Mouse (Mus musculus) embryo, embryonic 11.5 days (tissue): ENCODE data around the gene Cadm4.

ENCODE experiments used
- DNase-seq: peaks from one replicate; pipeline ENCODE4 v3.0.0-alpha.2; 2012; ENCODE audit warnings: low read depth, low spot score

Gene Cadm4

GRCm38 (mm10) chr7:24531211-24531971, 49.6 kb downstream of the Cadm4 start:
- peak; percentile 67 for DNase-seq

- no peak for DNase-seq
These were observed 51.3 kb downstream of the Cadm4 start for GRCm38 (mm10) chr7:24533031-24533571.

- DNase-seq = no peak
These were observed 52.0 kb downstream of the Cadm4 start for GRCm38 (mm10) chr7:24533806-24534205.

- DNase-seq = no peak
These were observed 52.5 kb downstream of the Cadm4 start for GRCm38 (mm10) chr7:24534301-24534700.

- DNase-seq = no peak
These were observed 55.3 kb downstream of the Cadm4 start for GRCm38 (mm10) chr7:24537081-24537480.

- DNase-seq = no peak
These were observed 55.8 kb downstream of the Cadm4 start for GRCm38 (mm10) chr7:24537591-24537990.

GRCm38 (mm10) chr7:24538154-24538553, 56.3 kb downstream of the Cadm4 start:
- DNase-seq = no peak

GRCm38 (mm10) chr7:24538701-24539100, 56.9 kb downstream of the Cadm4 start:
- DNase-seq = no peak

GRCm38 (mm10) chr7:24539686-24540085, 57.9 kb downstream of the Cadm4 start:
- DNase-seq = no peak

GRCm38 (mm10) chr7:24544506-24544905, 62.7 kb downstream of the Cadm4 start:
- no peak for DNase-seq

- no peak for DNase-seq
These were observed 64.3 kb downstream of the Cadm4 start, which contains the start of the genes Pinlyp and Xrcc1 for GRCm38 (mm10) chr7:24546068-24546614. Gene Pinlyp (minus strand): TSS chr7:24546118. Gene Xrcc1 (plus strand): TSS chr7:24546289.

- peak; percentile 96 for DNase-seq
These were observed 65.0 kb downstream of the Cadm4 start for GRCm38 (mm10) chr7:24546634-24547389.

GRCm38 (mm10) chr7:24547534-24548036, 65.8 kb downstream of the Cadm4 start:
- DNase-seq = no peak

GRCm38 (mm10) chr7:24551985-24552759, 70.3 kb downstream of the Cadm4 start:
- DNase-seq = no peak
